Mouse (Mus musculus): Measurements from ENCODE around the gene Arf1. TPM values are rescaled to one million over a fixed set of nuclear protein-coding genes. Genes with fewer than 3 reads are reported as not detected.

Arf1 gene
- 100 to 1,000 TPM; 230 to 237 TPM for total RNA-seq (2021)
- long read RNA-seq, experiment 1, transcript Arf1-202 (5 exons, 1,991 nt), result minor isoform, 8 of 320 reads
- long read RNA-seq, experiment 1, transcript Arf1-201 (5 exons, 1,800 nt), result major isoform, 273 of 320 reads
- long read RNA-seq, experiment 1, partial matches to known transcripts, result 34 of 320 reads
- long read RNA-seq, experiment 1, other reads (novel, unspliced or antisense), result 5 of 320 reads
- long read RNA-seq, experiment 2, transcript Arf1-202 (5 exons, 1,991 nt), result minor isoform, 11 of 283 reads
- long read RNA-seq, experiment 2, transcript Arf1-201 (5 exons, 1,800 nt), result major isoform, 248 of 283 reads
- long read RNA-seq, experiment 2, partial matches to known transcripts, result 11 of 283 reads
- long read RNA-seq, experiment 2, other reads (novel, unspliced or antisense), result 13 of 283 reads

- DNase-seq (ENCODE audit: low spot score), result peak; percentile 96
Measured at GRCm38 (mm10) chr11:59228122-59228953, at the start of gene Arf1. TSS of gene Arf1 (minus strand) at chr11:59228270.

GRCm38 (mm10) chr11:59276877-59277276 is 48.8 kb upstream of the Arf1 start:
- DNase-seq (ENCODE audit: low spot score), result no peak

- DNase-seq (ENCODE audit: low spot score), result no peak
Measured at GRCm38 (mm10) chr11:59274184-59274583, 46.1 kb upstream of the Arf1 start.

- DNase-seq (ENCODE audit: low spot score), result no peak
Measured at GRCm38 (mm10) chr11:59266727-59267126, 38.7 kb upstream of the Arf1 start.

GRCm38 (mm10) chr11:59265154-59265813 is 37.2 kb upstream of the Arf1 start:
- no peak for DNase-seq (ENCODE audit: low spot score)

- DNase-seq (ENCODE audit: low spot score), result no peak
Measured at GRCm38 (mm10) chr11:59264593-59264992, 36.5 kb upstream of the Arf1 start.

- no peak for DNase-seq (ENCODE audit: low spot score)
Measured at GRCm38 (mm10) chr11:59263870-59264563, 35.9 kb upstream of the Arf1 start.

- no peak for DNase-seq (ENCODE audit: low spot score)
Measured at GRCm38 (mm10) chr11:59262308-59262707, 34.2 kb upstream of the Arf1 start.

- DNase-seq (ENCODE audit: low spot score), result no peak
Measured at GRCm38 (mm10) chr11:59260706-59261493, 32.8 kb upstream of the Arf1 start.

GRCm38 (mm10) chr11:59259647-59260046 is 31.6 kb upstream of the Arf1 start:
- DNase-seq (ENCODE audit: low spot score), result no peak

- no peak for DNase-seq (ENCODE audit: low spot score)
Measured at GRCm38 (mm10) chr11:59248101-59248500, 20.0 kb upstream of the Arf1 start.

- no peak for DNase-seq (ENCODE audit: low spot score)
Measured at GRCm38 (mm10) chr11:59243856-59244255, 15.8 kb upstream of the Arf1 start.

GRCm38 (mm10) chr11:59241841-59242240 is 13.8 kb upstream of the Arf1 start:
- no peak for DNase-seq (ENCODE audit: low spot score)

GRCm38 (mm10) chr11:59239796-59240195 is 11.7 kb upstream of the Arf1 start:
- no peak for DNase-seq (ENCODE audit: low spot score)

GRCm38 (mm10) chr11:59239428-59239785 is 11.3 kb upstream of the Arf1 start:
- no peak for DNase-seq (ENCODE audit: low spot score)

- peak; percentile 49 for DNase-seq (ENCODE audit: low spot score)
Measured at GRCm38 (mm10) chr11:59238525-59239427, 10.7 kb upstream of the Arf1 start.

- no peak for DNase-seq (ENCODE audit: low spot score)
Measured at GRCm38 (mm10) chr11:59232797-59233196, 4.7 kb upstream of the Arf1 start.

- DNase-seq (ENCODE audit: low spot score), result peak; percentile 60
Measured at GRCm38 (mm10) chr11:59230144-59230760, 2.2 kb upstream of the Arf1 start.

GRCm38 (mm10) chr11:59227604-59228121 is 407 bp downstream of the Arf1 start:
- peak; percentile 36 for DNase-seq (ENCODE audit: low spot score)
